Mouse (Mus musculus): Measurements from ENCODE around the gene Fxyd6. TPM values are rescaled to one million over a fixed set of nuclear protein-coding genes. Genes with fewer than 3 reads are reported as not detected.

The Fxyd6 gene
- polyA plus RNA-seq, 1 experiment from 2014 or later, result 354 TPM

DNA sequence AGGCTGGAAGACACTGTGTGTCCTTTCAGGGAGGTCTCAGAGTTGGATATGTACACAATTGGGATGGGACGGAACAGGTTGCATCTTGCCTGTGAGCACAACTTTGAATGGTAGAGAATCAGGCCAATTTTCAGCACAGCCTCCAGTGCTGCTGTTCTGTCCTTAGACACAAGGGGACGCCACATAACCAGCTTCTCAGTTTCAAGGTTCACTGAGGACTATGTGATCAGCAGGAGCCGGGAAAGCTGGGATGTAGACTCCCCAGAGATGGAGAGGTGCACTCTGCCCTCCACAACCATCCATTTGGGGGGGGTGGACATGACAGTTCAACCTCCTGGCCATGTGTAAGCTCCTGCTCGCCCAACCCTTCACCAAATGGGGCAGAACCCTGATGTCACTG lies 45.9 kb downstream of the Fxyd6 start:
- H3K36me3 ChIP-seq, result no peaks in the 10 kb centered on the region
- H3K4me2 ChIP-seq, result no peak overlapping the region
- peaks cover 10% of the 10 kb centered on the region; the same call in 1 of the 2 replicates for H3K27me3 ChIP-seq
- H3K4me1 ChIP-seq (replicated peaks), result peaks cover 5% of the 10 kb centered on the region
- no peak overlapping the region for H3K9ac ChIP-seq
- no peaks in the 10 kb centered on the region for H3K9me3 ChIP-seq
- 47% methylated on average over 4 of the region's 4 CpGs for WGBS
- no peak overlapping the region for H3K27ac ChIP-seq
- ATAC-seq (ENCODE audit: low FRiP score), result no peak
- no peak overlapping the region for H3K4me3 ChIP-seq

DNA sequence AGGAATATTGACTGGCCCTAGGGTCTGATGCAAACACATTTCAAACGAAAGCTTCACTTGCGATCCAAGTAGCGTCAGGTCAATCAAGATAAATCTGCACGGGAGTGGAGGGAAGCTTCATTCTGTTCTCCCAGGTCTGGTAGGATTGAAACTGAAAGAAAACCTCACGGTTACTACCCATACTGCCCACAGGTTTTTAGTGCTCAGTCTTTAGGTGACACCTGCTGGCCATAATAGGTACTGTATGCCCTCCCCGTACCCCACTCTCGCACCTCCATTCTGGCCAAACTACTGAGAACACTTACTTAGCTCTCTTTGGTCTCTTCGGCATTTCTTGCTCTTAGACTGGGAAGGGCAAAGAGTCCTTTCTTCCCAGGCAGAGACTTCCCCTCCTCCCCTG lies 47.3 kb downstream of the Fxyd6 start:
- WGBS, result 32% methylated on average over 8 of the region's 8 CpGs
- no peaks in the 10 kb centered on the region for H3K9me3 ChIP-seq
- no peak overlapping the region for H3K4me3 ChIP-seq
- no peaks in the 10 kb centered on the region for H3K36me3 ChIP-seq
- no peak overlapping the region for H3K4me2 ChIP-seq
- 0 out of 2 replicates have a peak, but pooled peaks cover 9% of the 10 kb centered on the region for H3K27me3 ChIP-seq
- no peak overlapping the region for H3K27ac ChIP-seq
- peaks cover under 1% of the 10 kb centered on the region for H3K4me1 ChIP-seq (replicated peaks)
- no peak for ATAC-seq (ENCODE audit: low FRiP score)
- no peak overlapping the region for H3K9ac ChIP-seq

GRCm38 (mm10) chr9:45418252-45418651 lies 48.3 kb downstream of the Fxyd6 start:
- no peak overlapping the region for H3K4me2 ChIP-seq
- no peak overlapping the region for H3K9ac ChIP-seq
- H3K27ac ChIP-seq, result no peak overlapping the region
- WGBS, result 54% methylated on average over 8 of the region's 8 CpGs
- 0 out of 2 replicates have a peak, but pooled peaks cover 12% of the 10 kb centered on the region for H3K27me3 ChIP-seq
- no peaks in the 10 kb centered on the region for H3K9me3 ChIP-seq
- H3K4me1 ChIP-seq (replicated peaks), result no peaks in the 10 kb centered on the region
- no peak for ATAC-seq (ENCODE audit: low FRiP score)
- H3K4me3 ChIP-seq, result no peak overlapping the region
- no peaks in the 10 kb centered on the region for H3K36me3 ChIP-seq

DNA sequence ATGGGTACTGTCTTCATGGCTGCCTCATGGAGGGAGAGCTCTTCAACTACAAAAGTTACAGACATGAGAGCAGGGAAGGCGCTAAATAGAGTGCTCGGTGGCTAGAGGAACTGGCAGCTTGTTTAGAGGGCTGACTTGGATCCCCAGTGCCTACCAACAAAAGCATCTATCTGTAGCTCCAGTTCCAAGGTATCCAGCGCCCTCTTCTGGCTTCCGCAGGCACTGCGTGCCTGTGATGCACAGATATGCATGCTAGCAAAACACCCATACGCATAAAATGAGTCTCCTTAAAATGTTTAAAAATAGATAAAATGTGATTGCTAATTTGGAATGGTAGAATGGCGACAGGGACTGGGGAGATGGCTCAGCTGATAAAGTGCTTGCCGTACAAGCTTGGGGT lies 51.2 kb downstream of the Fxyd6 start:
- Histone ChIP-seq H3K9ac (no peak overlapping the region), H3K4me3 (no peak overlapping the region), H3K4me2 (no peak overlapping the region), H3K27ac (no peak overlapping the region), H3K4me1 (replicated peaks) (no peaks in the 10 kb centered on the region), H3K9me3 (no peaks in the 10 kb centered on the region), H3K36me3 (no peaks in the 10 kb centered on the region), H3K27me3 (0 out of 2 replicates have a peak, but pooled peaks cover 24% of the 10 kb centered on the region)
- 58% methylated on average over 8 of the region's 8 CpGs for WGBS
- ATAC-seq (ENCODE audit: low FRiP score), result no peak

DNA sequence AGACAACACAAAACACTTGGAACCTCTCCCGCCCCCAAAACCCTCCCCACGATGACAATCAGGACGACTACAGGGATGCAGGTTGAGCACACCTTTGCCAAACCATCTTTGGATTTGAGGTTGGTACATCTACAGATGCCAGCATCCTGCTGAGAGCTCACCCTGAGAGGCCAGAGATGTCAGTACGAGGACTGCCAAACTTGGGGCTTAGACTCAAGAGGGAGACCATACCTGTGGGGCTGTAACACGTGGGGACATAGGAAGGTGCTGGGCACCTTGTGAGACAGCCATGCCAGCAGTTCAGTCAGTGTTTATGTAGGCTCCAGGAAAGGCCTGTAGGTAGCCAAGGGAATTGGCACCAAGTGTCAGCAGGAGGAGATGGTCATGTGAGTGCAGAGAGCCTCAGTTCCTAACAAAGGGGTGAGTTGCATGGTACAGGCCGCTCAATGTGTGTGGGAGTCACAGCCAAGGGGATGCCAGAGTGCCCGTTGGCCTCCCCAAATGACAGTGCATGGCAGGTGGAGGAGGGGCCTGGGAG lies 52.8 kb downstream of the Fxyd6 start:
- Histone ChIP-seq H3K4me3 (no peak overlapping the region), H3K27me3 (peaks cover 36% of the 10 kb centered on the region), H3K9me3 (no peaks in the 10 kb centered on the region), H3K27ac (no peak overlapping the region), H3K4me2 (no peak overlapping the region), H3K4me1 (replicated peaks) (no peaks in the 10 kb centered on the region), H3K9ac (no peak overlapping the region), H3K36me3 (no peaks in the 10 kb centered on the region)
- ATAC-seq (ENCODE audit: low FRiP score), result no peak
- WGBS, result 83% methylated on average over 7 of the region's 7 CpGs

GRCm38 (mm10) chr9:45426456-45426855 lies 56.5 kb downstream of the Fxyd6 start, which contains the start of gene Dscaml1:
Dscaml1 (plus strand) TSS chr9:45426628.
- H3K27me3 ChIP-seq, result peaks cover 57% of the 10 kb centered on the region

DNA sequence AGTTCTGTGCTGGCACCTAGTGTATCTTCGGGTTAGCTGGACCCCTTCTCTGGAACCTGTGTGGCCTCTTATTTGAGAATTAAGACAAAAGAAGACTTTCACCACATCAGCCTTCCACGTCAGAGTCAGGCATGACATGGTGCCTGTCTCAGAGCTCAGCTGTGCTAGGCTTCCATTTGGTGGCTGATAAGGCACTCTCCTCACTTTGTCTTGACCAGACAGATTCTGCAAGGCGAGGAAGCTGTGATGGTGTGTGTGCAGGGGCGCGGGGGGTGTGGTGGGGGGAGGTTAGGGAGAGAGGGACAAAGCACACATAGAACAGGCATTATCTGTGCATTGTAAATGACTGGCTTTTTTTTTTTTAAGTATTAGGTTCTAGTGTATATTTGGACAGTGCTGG lies 59.4 kb downstream of the Fxyd6 start:
- H3K4me2 ChIP-seq, result peak overlapping the region; percentile 78
- no peak overlapping the region for H3K27ac ChIP-seq
- H3K36me3 ChIP-seq, result no peaks in the 10 kb centered on the region
- peak overlapping the region; percentile 62 for H3K4me3 ChIP-seq
- peaks cover 44% of the 10 kb centered on the region for H3K4me1 ChIP-seq (replicated peaks)
- H3K9me3 ChIP-seq, result no peaks in the 10 kb centered on the region
- peaks cover 63% of the 10 kb centered on the region for H3K27me3 ChIP-seq
- no peak overlapping the region for H3K9ac ChIP-seq
- 26% methylated on average over 5 of the region's 5 CpGs for WGBS
- no peak for ATAC-seq (ENCODE audit: low FRiP score)

More at GRCm38 (mm10) chr9:45426456-45426855, 56.5 kb downstream of the Fxyd6 start, which contains the start of gene Dscaml1:
- no peak within 1 kb of the TSS for H3K4me2 ChIP-seq
- ATAC-seq (ENCODE audit: low FRiP score), result no peak
- no peaks in the 10 kb centered on the region for H3K9me3 ChIP-seq
- peaks cover 17% of the 10 kb centered on the region for H3K4me1 ChIP-seq (replicated peaks)
- H3K27ac ChIP-seq, result no peak within 1 kb of the TSS
- WGBS, result 79% methylated on average over 4 of the region's 4 CpGs
- no peak within 1 kb of the TSS for H3K9ac ChIP-seq
- no peaks in the 10 kb centered on the region for H3K36me3 ChIP-seq
- H3K4me3 ChIP-seq, result no peak within 1 kb of the TSS

DNA sequence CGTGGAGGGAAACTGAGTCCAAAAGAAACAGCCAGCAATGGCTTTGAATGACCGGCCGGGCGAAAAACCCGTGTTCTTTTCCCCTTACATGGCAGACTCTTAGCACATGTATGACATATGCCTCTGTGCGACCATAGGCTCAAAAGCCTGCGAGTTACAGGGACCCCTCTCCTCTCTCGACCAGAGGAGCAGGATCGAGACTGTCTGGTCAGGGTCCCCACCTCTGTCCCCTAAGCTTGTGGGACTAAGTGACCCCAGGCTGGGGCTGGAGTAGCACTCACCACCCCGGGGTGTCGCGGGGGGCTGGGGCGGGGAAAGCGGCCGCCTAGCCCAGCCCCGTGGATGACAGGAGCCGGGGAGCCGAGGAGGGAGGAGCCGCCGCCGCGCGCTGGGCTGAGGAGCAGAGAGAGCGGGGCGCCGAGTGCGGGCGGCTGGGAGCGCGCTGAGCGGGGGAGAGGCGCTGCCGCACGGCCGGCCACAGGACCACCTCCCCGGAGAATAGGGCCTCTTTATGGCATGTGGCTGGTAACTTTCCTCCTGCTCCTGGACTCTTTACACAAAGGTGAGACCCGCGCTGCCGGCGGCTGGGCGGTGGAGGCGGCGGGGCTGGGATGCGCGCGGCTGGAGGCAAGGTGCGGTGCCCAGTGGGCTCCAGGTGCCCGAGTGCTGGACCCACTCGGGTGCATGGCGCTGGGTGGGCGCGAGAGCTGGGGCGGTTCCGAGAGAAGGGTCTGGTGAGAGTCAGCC lies 60.1 kb downstream of the Fxyd6 start:
- no peaks in the 10 kb centered on the region for H3K9me3 ChIP-seq
- 3% methylated on average over 41 of the region's 54 CpGs for WGBS
- peaks cover 51% of the 10 kb centered on the region for H3K4me1 ChIP-seq (replicated peaks)
- peak overlapping the region; percentile 86 for H3K9ac ChIP-seq
- peak overlapping the region; percentile 78 for H3K4me2 ChIP-seq
- no peaks in the 10 kb centered on the region for H3K36me3 ChIP-seq
- peaks cover 60% of the 10 kb centered on the region for H3K27me3 ChIP-seq
- peak overlapping the region; percentile 92 for H3K27ac ChIP-seq
- H3K4me3 ChIP-seq, result peak overlapping the region; percentile 62
- ATAC-seq (ENCODE audit: low FRiP score), result peak; percentile 47

GRCm38 (mm10) chr9:45430698-45430959 lies 60.6 kb downstream of the Fxyd6 start:
- Histone ChIP-seq H3K4me2 (peak overlapping the region; percentile 78), H3K9ac (peak overlapping the region; percentile 86), H3K4me3 (peak overlapping the region; percentile 62), H3K4me1 (replicated peaks) (peaks cover 56% of the 10 kb centered on the region), H3K36me3 (no peaks in the 10 kb centered on the region), H3K27ac (peak overlapping the region; percentile 92), H3K27me3 (peaks cover 60% of the 10 kb centered on the region), H3K9me3 (no peaks in the 10 kb centered on the region)
- WGBS, result 2% methylated on average over 16 of the region's 17 CpGs
- 0 out of 2 replicates have a peak, but pooled peaks have one; percentile 8 for ATAC-seq (ENCODE audit: low FRiP score)

DNA sequence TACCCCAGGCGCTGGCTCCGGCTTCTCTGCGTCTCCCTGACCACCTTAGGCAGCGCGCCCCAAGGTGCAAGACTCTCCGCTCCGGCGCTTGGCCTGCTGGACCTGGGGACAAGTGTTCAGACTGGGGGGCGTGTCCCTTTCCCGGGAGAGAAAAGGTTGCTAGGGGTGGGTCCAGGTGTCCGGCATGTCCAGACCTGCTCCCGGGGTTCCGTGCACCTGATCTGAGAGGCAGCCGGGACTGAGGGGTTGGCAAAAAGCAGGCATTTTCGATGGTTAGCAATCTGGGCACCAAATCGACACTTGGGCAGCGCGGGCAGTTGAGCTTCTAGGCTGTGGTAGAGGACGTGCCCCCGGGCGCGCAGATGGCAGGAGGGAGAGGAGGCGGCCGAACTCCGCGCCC lies 61.2 kb downstream of the Fxyd6 start:
- Histone ChIP-seq H3K27ac (peak overlapping the region; percentile 92), H3K4me3 (peak overlapping the region; percentile 62), H3K27me3 (peaks cover 57% of the 10 kb centered on the region), H3K36me3 (no peaks in the 10 kb centered on the region), H3K9me3 (no peaks in the 10 kb centered on the region), H3K4me1 (replicated peaks) (peaks cover 61% of the 10 kb centered on the region), H3K9ac (peak overlapping the region; percentile 86), H3K4me2 (peak overlapping the region; percentile 78)
- no peak; the same call in 1 of the 2 replicates for ATAC-seq (ENCODE audit: low FRiP score)
- 3% methylated on average over 26 of the region's 26 CpGs for WGBS

DNA sequence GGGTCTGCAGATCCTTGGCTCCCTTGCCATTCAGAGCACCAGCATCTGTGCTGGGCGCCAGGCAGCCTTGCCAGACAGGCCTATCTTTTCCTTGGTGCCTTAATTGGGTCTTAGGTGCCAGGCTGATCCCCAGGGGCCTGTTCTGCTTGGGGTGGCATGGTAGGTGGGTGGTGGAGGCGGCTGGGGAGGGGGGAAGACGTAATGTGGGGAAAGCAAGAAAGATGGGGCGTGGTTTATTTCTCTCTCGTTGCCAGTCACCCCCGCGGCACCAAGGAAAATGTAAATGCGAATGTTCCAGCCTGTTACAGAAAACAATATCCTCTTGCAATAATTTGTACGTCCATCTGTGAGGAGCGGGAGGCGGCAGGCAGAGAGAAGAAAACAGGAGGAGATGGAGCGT lies 62.7 kb downstream of the Fxyd6 start:
- H3K4me2 ChIP-seq, result peak overlapping the region; percentile 78
- H3K9me3 ChIP-seq, result no peaks in the 10 kb centered on the region
- WGBS, result 35% methylated on average over 12 of the region's 12 CpGs

DNA sequence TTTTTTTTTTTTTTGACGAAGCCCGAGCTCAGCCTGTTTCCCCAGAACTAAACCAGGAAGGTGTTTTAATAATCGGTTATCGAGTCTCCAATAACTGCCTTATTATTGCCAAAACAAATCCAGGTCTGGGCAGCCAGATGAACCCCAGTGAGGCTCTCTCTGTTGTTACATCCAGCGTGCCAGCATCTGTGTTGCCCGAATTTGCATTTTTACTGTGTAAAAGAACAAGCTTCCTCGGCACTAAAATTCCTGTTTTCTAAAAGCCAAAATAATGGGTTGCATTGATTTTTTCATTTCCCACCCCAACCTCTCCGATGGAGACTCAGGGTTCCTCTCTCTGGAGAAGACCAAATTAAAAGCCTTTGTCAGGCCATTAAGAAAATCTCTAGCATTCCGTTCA lies 63.1 kb downstream of the Fxyd6 start:
- no peak for ATAC-seq (ENCODE audit: low FRiP score)
- Histone ChIP-seq H3K27me3 (peaks cover 45% of the 10 kb centered on the region), H3K27ac (peak overlapping the region; percentile 92), H3K36me3 (no peaks in the 10 kb centered on the region), H3K4me2 (peak overlapping the region; percentile 78), H3K9ac (peak overlapping the region; percentile 86), H3K4me3 (peak overlapping the region; percentile 62; the same call in 1 of the 2 replicates), H3K4me1 (replicated peaks) (peaks cover 73% of the 10 kb centered on the region), H3K9me3 (no peaks in the 10 kb centered on the region)
- 57% methylated on average over 9 of the region's 9 CpGs for WGBS

More for the DNA sequence above, 62.7 kb downstream of the Fxyd6 start:
- Histone ChIP-seq H3K27ac (peak overlapping the region; percentile 92), H3K4me1 (replicated peaks) (peaks cover 69% of the 10 kb centered on the region), H3K27me3 (peaks cover 45% of the 10 kb centered on the region), H3K36me3 (no peaks in the 10 kb centered on the region), H3K4me3 (peak overlapping the region; percentile 62), H3K9ac (peak overlapping the region; percentile 86)
- ATAC-seq (ENCODE audit: low FRiP score), result no peak

DNA sequence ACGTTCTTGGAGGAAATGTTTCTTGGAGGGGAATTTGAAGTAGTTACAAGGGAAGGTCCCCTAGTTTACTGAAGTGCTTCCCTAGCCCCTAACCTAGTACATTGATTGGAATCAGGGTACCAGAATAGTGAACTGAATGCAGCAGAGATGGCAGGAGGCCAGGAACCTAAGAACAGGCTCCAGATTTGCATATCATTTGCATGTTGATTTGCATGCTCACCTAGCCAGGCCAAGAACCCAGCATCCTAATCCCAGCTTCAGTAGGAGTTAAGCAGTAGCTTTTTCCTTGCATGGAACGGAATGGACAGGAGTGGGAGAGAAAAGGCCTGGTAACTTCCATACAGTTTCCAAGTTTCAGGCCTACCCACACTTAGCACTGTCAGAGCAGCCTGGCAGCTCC lies 64.2 kb downstream of the Fxyd6 start:
- Histone ChIP-seq H3K4me3 (no peak overlapping the region), H3K9ac (no peak overlapping the region), H3K4me2 (peak overlapping the region; percentile 78), H3K36me3 (no peaks in the 10 kb centered on the region), H3K27me3 (peaks cover 38% of the 10 kb centered on the region), H3K27ac (peak overlapping the region; percentile 92), H3K4me1 (replicated peaks) (peaks cover 77% of the 10 kb centered on the region), H3K9me3 (no peaks in the 10 kb centered on the region)
- 79% methylated on average over 2 of the region's 2 CpGs for WGBS
- ATAC-seq (ENCODE audit: low FRiP score), result no peak
